Mouse (Mus musculus): ENCODE data around the gene Chd1l.

The Chd1l gene

DNA sequence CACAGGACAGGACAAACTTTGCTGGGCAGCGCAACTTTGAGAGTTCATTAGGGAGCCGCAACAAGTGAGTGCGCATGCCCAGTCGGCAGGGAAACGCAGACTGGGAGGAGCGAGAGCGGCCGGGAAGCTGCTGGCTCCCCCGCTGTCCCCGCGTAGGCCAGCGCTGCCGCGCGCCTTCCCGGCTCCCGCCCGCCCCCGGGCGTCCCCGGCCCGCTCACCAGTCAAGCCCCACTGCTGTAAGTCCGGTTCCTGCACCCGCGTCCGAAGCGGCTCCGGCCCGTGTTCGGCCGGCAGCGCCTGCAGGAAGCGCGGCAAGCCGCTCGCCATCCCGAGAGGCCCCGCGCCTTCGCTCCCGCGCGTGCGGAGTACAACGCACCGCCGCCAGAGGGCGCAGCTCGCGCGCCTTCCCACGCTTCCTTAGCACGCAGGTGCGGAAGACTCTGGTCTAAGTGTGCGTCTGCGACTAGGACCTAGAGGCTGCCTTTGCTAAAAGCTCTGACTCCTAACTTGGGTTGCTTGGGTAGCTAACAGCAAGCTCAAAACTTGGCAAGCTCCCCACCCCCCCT, at the start of gene Chd1l:
Chd1l (minus strand) TSS at position 359 of the 566 bp plus-strand sequence.
- in situ Hi-C loops (cut with MboI): no loop called here

DNA sequence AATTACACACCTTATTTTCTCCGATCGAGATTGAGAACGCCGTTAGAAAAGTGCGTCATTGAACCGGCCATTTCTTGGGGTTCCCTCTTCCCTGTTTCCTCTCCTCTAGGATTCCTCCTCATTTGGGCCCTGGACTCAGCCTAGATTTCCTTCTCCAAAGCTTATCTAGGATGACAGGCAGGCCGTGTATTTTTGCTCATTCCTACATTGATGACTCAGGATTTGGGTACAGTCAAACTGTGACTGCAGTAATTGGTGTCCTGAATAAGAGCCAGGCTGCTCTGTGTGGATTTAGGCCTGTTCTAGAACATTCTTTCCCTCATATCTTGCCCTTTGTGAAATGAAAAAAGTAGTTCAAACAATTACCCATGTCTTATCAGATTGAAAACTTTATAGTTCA, 49.7 kb upstream of the Chd1l start:
- in situ Hi-C loops (cut with MboI): no loop called here

DNA sequence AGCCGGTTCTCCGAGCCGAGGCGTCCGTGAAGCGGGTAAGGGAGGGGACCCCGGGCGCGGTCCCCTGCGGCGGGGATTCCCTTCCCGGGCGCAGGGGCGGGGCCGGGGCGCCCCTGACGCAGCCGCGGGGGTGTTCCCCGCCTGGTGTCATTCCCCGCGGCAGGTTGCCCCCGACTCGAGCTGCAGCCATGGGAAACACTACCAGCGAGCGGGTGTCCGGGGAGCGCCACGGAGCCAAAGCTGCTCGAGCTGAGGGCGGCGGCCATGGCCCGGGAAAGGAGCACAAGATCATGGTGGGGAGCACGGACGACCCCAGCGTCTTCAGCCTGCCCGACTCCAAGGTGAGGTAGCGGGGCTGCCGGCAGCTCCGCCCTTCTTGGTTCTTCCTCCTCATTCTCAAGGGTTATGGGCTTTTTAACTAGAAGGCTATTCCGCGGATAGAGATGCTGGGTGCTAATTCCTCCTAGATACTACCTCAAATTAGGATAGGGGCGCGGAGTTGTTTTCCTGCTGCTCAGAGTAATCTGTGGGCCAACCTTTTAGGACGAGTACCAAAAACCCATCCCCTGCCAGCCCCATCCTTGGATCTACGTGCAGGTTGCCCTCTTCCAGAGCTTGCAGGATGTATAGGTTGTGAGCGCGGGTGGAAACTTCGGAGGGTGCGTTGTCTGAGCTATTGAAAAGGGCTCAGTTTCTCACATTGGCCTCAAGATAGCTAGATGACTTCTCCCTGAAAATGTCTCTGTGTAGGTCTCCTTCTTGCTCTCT, 48.6 kb upstream of the Chd1l start:
- in situ Hi-C loops (cut with MboI): no loop called here

GRCm38 (mm10) chr3:97657655-97658411, 47.8 kb upstream of the Chd1l start, which contains the start of gene Prkab2:
Prkab2 (plus strand) TSS chr3:97658193.
- in situ Hi-C loops (cut with MboI): no loop called here

DNA sequence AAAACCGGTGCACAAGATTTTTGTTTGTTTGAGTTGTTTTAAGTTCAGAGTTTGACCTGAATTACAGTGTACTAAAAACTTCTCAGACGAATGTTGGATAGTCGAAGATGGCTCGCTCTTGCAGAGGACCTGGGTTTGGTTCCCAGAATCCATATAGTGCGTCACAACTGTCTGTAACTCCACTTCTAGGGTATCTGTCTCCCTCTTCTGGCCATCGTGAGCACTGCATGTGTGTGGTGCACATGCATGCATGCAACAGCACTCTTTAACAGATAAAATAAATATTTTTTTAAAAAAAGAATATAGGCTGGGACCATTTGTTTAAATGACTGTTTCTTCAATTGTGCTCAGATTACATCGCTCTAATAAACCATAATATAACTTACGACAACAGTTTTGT, 44.9 kb upstream of the Chd1l start:
- in situ Hi-C loops (cut with MboI): no loop called here

DNA sequence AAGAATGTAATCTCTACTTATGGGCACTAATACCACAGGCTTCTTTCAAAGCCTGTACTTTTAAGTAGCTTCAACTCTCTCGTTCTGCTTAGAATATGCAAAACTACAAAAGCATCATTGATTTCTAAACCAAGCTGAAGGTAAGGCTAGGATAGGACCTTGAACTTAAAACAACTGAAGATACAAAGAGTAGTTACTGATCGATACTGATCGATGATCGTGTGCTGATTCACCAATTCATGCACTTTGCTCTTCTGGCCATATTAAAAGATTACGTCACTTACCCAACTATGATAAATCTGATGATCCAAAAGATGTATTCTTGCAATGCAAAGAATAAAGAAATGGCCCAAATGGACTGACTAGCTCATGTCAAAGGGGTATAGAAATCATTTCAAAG, 43.8 kb upstream of the Chd1l start:
- in situ Hi-C loops (cut with MboI): no loop called here

DNA sequence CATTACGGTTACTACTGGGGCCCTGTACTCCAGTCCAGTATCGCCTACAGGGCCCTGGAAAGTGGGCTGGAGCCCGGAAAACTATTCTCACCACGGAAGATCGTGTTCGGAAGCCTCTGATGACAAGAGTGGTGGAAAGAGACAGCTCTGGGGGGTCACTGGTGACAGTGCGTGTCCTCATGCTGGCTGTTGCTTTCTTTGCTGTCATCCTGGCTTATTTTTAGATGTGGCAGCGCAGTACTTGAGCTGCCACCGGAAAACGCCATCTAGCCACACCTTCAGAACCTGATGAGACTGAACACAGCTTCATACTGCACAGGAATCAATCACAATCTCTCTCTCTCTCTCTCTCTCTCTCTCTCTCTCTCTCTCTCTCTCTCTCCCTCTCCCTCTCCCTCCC, 41.6 kb upstream of the Chd1l start:
- in situ Hi-C loops (cut with MboI): no loop called here

- in situ Hi-C loops (cut with MboI): no loop called here
Observed at GRCm38 (mm10) chr3:97649469-97649868, 39.5 kb upstream of the Chd1l start.

DNA sequence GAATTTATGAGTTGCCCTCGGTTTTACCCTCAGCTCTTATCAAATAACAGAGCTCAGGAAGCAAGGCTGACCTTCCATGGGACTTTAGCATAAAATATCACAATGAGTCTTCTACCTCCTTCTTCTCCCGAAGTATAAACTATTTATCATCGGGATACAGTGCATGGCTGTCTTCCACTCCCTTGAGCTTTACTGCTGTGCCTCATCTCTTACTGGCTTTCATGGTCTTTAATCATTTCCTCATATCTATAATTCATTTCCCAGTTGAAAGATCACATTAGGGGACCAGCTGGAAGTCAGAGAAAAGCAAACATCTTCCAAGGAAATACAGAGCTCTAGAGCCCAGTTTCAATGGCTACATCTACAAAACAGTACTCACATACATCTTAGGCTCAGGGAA, 39.0 kb upstream of the Chd1l start:
- in situ Hi-C loops (cut with MboI): no loop called here

DNA sequence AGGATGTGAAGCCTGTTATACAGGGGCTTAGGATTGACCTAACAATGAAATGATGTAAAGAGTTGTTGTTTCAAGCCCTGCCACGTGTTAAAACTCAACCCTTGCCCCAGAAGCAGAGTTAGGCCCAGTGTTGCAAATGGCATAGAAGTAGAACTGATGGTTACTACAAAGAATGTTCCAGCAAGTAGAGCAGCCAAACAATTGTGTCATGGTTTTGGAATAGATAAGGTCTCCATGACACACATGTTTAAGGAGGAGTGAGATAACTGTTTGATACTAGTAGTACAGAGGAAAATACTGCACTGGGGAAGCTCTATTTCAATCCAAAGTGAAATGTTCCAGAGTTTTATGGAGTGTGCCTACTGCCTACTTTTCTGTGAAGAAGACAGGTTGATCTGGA, 38.5 kb upstream of the Chd1l start:
- in situ Hi-C loops (cut with MboI): no loop called here

- in situ Hi-C loops (cut with MboI): no loop called here
Observed at GRCm38 (mm10) chr3:97642001-97642400, 32.0 kb upstream of the Chd1l start.

DNA sequence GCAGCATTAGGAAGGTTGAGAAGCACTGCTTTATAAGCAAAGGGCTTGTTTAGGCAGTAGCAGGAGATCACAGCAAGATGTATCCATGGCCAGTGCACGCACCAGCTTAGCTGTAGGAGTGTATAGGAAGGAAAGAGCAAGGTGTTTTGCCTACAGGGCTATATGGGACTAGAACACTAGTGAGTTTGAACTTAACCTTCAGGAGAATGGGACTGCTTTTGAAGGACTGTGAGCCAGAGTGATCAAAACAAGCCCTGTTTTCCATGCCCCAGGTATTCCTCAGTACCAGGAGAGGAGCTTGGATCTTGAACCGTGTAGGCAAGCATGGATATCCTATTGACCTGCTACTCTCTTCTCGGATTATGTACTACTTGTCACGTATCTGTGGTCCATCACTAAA, 31.4 kb upstream of the Chd1l start:
- in situ Hi-C loops (cut with MboI): no loop called here

- in situ Hi-C loops (cut with MboI): no loop called here
Observed at GRCm38 (mm10) chr3:97634288-97634761, 24.3 kb upstream of the Chd1l start.

DNA sequence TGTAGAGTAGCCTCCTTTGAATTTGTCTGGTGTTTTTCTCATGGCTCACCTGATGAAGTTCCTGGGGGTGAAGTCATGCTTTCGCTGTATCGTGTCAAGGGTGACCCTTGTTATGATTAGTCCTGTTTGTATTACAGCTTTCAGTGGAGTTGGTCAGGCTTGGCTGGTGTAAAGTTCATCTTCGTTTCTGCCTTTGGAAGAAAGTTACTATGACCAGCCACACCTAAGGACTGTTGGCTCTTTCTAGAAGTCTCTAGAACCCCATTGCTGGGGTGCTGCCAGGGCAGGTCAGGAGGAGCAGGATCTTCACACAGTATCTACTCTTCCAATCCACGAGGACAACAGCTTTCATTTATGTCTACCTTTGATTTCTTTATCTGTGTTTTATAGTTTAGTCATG, 23.5 kb upstream of the Chd1l start:
- in situ Hi-C loops (cut with MboI): no loop called here

GRCm38 (mm10) chr3:97631258-97631860, 21.4 kb upstream of the Chd1l start:
- in situ Hi-C loops (cut with MboI): no loop called here

DNA sequence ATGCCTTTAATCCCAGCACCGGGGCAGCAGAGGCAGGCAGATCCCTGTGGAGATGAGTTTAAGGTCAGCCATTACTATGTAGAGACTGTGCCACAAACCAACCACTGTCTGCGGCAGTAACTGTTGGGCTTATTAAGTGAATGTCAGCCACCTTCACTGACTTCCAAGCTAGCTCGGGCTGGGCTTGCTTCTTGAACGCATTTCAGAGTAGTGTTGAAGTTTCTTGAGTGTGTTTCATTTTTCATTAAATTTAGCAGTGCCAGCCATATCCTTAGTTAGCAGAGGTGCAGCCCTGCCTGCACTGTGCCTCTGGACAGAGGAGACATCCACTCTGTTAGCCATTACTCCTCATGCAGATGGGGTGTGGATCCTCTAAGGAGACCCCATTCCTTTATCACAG, 20.7 kb upstream of the Chd1l start:
- in situ Hi-C loops (cut with MboI): no loop called here

GRCm38 (mm10) chr3:97629941-97630340, 19.9 kb upstream of the Chd1l start:
- in situ Hi-C loops (cut with MboI): no loop called here

GRCm38 (mm10) chr3:97628391-97629001, 18.5 kb upstream of the Chd1l start, which contains the start of gene Fmo5:
Fmo5 (plus strand) TSS chr3:97628804.
- in situ Hi-C loops (cut with MboI): no loop called here

- in situ Hi-C loops (cut with MboI): no loop called here
Observed at GRCm38 (mm10) chr3:97627893-97628292, 17.9 kb upstream of the Chd1l start.

GRCm38 (mm10) chr3:97624611-97625010, 14.6 kb upstream of the Chd1l start:
- in situ Hi-C loops (cut with MboI): no loop called here

GRCm38 (mm10) chr3:97620657-97621056, 10.7 kb upstream of the Chd1l start:
- in situ Hi-C loops (cut with MboI): no loop called here

DNA sequence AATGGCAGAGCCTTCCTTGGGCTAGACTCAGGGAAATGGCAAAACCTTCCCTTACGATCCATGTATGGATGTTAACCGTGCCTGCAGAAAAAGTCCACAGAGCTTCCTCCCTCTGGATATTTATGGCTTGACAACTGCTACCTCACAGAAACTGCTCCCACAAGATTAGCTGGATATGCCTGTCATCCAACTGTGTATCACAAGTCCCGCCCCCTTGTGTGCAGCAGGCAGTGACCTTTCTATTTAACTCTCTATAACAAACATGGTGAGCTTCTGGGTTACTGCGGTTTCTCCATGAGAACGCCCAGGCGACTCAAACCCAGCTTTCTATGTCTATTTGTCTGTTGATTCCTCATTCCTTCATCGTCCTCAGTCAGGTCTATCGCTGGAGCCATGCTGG, 7.9 kb upstream of the Chd1l start:
- in situ Hi-C loops (cut with MboI): no loop called here
